Mouse (Mus musculus): Measurements from ENCODE around the gene Pigq.

DNA sequence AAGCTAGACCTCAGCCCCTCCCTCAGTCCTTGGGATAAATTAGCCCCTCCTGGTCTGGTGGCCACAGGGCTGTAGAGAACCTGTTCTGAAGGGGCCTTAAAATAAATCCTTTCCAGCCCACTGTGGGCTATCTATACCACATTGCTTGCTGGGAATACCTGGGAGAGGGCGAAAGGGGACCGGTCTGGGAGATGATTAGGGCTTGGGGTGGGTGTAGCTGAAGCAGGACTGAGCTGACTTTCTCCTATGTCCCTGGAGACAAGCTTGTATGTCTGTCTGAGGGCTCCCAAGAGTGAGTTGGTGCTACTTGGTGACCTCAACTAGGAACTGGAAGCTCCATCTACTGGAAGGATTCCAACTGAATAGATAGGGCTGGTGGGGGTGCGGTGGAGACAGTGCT, 67.7 kb downstream of the Pigq start:
- TF ChIP-seq CTCF (IDR thresholded peaks at IDR 0.05; ENCODE audit: low read depth, low read length): no peak
- no peak for TF ChIP-seq GATA1 (IDR thresholded peaks at IDR 0.05; ENCODE audit: borderline replicate concordance, low read length)
